Mouse (Mus musculus) hindbrain, embryonic 14.5 days (tissue): ENCODE results near the gene Ptpn14. TPM values are rescaled to one million over a fixed set of nuclear protein-coding genes. Genes with fewer than 3 reads are reported as not detected.

ENCODE experiments used
- ATAC-seq: fragments of 200-750 bp; cut with Nextera tagmentation; 2 replicates; pipeline ENCODE4 v1.8.0; 2017; ENCODE audit warnings: moderate number of reproducible peaks, mild to moderate bottlenecking, moderate TSS enrichment, moderate library complexity; ENCODE audit not compliant: low FRiP score
- DNase-seq: peaks from one replicate; pipeline ENCODE4 v3.0.0-alpha.2; 2015; ENCODE audit warnings: low spot score
- H3K27ac ChIP-seq: fragments of 300-500 bp; sonication (generic); 2 replicates; pipeline ENCODE4 v1.5.1; 2014; ENCODE audit warnings: mild to moderate bottlenecking, moderate library complexity
- H3K27me3 ChIP-seq: fragments of 300-500 bp; sonication (generic); 2 replicates; pipeline ENCODE4 v1.6.1; 2014; ENCODE audit warnings: mild to moderate bottlenecking, low read length, mixed read lengths; ENCODE audit not compliant: control insufficient read depth, insufficient read depth
- H3K36me3 ChIP-seq: fragments of 300-500 bp; sonication (generic); replicated peaks from 2 replicates; pipeline ENCODE4 v1.6.1; 2014; ENCODE audit not compliant: control insufficient read depth, insufficient read depth
- H3K4me1 ChIP-seq: fragments of 300-500 bp; sonication (generic); replicated peaks from 2 replicates; pipeline ENCODE4 v1.6.1; 2014; ENCODE audit warnings: antibody characterized with exemption, low read length, mixed read lengths; ENCODE audit not compliant: control insufficient read depth, insufficient read depth
- H3K4me2 ChIP-seq: fragments of 300-500 bp; sonication (generic); replicated peaks from 2 replicates; pipeline ENCODE4 v1.6.1; 2014; ENCODE audit warnings: mild to moderate bottlenecking, moderate library complexity
- H3K4me3 ChIP-seq: fragments of 300-500 bp; sonication (generic); replicated peaks from 2 replicates; pipeline ENCODE4 v1.5.1; 2014; ENCODE audit warnings: mild to moderate bottlenecking, low read length
- H3K9ac ChIP-seq: fragments of 300-500 bp; sonication (generic); 2 replicates; pipeline ENCODE4 v1.6.1; 2014
- H3K9me3 ChIP-seq: fragments of 300-500 bp; sonication (generic); 2 replicates; pipeline ENCODE4 v1.6.1; 2016; ENCODE audit warnings: low read length; ENCODE audit not compliant: control insufficient read depth
- WGBS: fragments of 180-500 bp; shearing (Covaris S2); extraction: QIAGEN DNeasy Blood & Tissue Kit; methylation state at CpG from one replicate; pipeline ENCODE4 v1.1.7; 2014; 5-methylcytosine and 5-hydroxymethylcytosine counted together
- polyA plus RNA-seq: library from polyadenylated mRNA; unstranded; fragments of >200 nt; fragmentation: Nextera tagmentation; extraction: Ambion mirVana; gene quantifications from 2 replicates; pipeline ENCODE4 v1.2.1, GENCODE M21; 2014

Ptpn14 gene
- polyA plus RNA-seq, 1 experiment from 2014 or later: 2.6 TPM

GRCm38 (mm10) chr1:189774778-189775177 is 46.7 kb downstream of the Ptpn14 start:
- no peaks in the 10 kb centered on the region for H3K9me3 ChIP-seq
- H3K4me2 ChIP-seq: no peak overlapping the region
- no peak overlapping the region for H3K4me3 ChIP-seq
- no peak for ATAC-seq
- H3K9ac ChIP-seq: no peak overlapping the region
- no peak for DNase-seq
- H3K27me3 ChIP-seq: no peaks in the 10 kb centered on the region
- WGBS: 81% methylated on average over 1 of the region's 1 CpGs
- H3K36me3 ChIP-seq: no peaks in the 10 kb centered on the region
- H3K27ac ChIP-seq: no peak overlapping the region
- H3K4me1 ChIP-seq: no peaks in the 10 kb centered on the region; the same call in 1 of the 2 replicates

- Histone ChIP-seq H3K9me3 (no peaks in the 10 kb centered on the region), H3K27me3 (no peaks in the 10 kb centered on the region), H3K4me2 (no peak overlapping the region), H3K4me1 (no peaks in the 10 kb centered on the region; the same call in 1 of the 2 replicates), H3K9ac (no peak overlapping the region), H3K36me3 (no peaks in the 10 kb centered on the region), H3K4me3 (no peak overlapping the region), H3K27ac (no peak overlapping the region)
- DNase-seq (no peak), ATAC-seq (no peak)
- 85% methylated on average over 6 of the region's 6 CpGs for WGBS
Measured at GRCm38 (mm10) chr1:189777207-189777606, 49.1 kb downstream of the Ptpn14 start.

- no peak for ATAC-seq
- DNase-seq: no peak
- H3K4me2 ChIP-seq: no peak overlapping the region
- WGBS: 53% methylated on average over 5 of the region's 5 CpGs
- no peaks in the 10 kb centered on the region for H3K36me3 ChIP-seq
- no peaks in the 10 kb centered on the region; the same call in 1 of the 2 replicates for H3K4me1 ChIP-seq
- no peak overlapping the region for H3K4me3 ChIP-seq
- H3K9ac ChIP-seq: no peak overlapping the region
- H3K27ac ChIP-seq: no peak overlapping the region
- no peaks in the 10 kb centered on the region for H3K27me3 ChIP-seq
- H3K9me3 ChIP-seq: no peaks in the 10 kb centered on the region
Measured at GRCm38 (mm10) chr1:189778343-189778742, 50.3 kb downstream of the Ptpn14 start.

DNA sequence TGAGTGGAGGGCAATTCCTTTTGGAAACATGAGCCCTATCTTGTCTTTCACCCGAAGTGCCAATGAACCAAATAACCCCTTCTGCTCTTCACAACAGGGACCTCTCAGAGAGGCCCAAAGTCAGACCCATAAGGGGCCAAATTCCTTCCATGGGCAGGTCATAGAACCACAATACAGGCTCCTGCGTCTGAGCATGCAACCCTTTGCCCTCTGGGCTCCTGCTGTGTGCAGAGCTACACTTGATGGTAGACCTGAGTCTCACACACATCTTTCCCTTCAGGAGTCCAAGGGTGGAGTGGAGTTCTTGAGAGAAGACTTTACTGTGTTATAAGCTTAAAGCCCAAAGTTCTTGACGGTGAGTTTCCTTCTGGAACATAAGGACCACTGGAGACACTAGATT is 51.2 kb downstream of the Ptpn14 start:
- Histone ChIP-seq H3K36me3 (no peaks in the 10 kb centered on the region), H3K9me3 (no peaks in the 10 kb centered on the region), H3K9ac (no peak overlapping the region), H3K4me2 (no peak overlapping the region), H3K27me3 (no peaks in the 10 kb centered on the region), H3K4me1 (no peaks in the 10 kb centered on the region; the same call in 1 of the 2 replicates), H3K4me3 (no peak overlapping the region), H3K27ac (no peak overlapping the region)
- ATAC-seq (no peak), DNase-seq (no peak)
- 50% methylated on average over 3 of the region's 3 CpGs for WGBS

GRCm38 (mm10) chr1:189781721-189782345 is 53.8 kb downstream of the Ptpn14 start:
- H3K9ac ChIP-seq: no peak overlapping the region
- H3K27ac ChIP-seq: no peak overlapping the region
- no peak for DNase-seq
- no peaks in the 10 kb centered on the region for H3K9me3 ChIP-seq
- H3K4me3 ChIP-seq: no peak overlapping the region
- ATAC-seq: no peak
- H3K4me2 ChIP-seq: no peak overlapping the region
- WGBS: 81% methylated on average over 10 of the region's 10 CpGs
- H3K27me3 ChIP-seq: no peaks in the 10 kb centered on the region; the same call in 1 of the 2 replicates
- H3K4me1 ChIP-seq: peaks cover 2% of the 10 kb centered on the region; the same call in 1 of the 2 replicates
- H3K36me3 ChIP-seq: no peaks in the 10 kb centered on the region

- 94% methylated on average over 6 of the region's 6 CpGs for WGBS
- ATAC-seq (no peak), DNase-seq (no peak)
- Histone ChIP-seq H3K27me3 (no peaks in the 10 kb centered on the region; the same call in 1 of the 2 replicates), H3K9me3 (no peaks in the 10 kb centered on the region), H3K9ac (no peak overlapping the region), H3K4me3 (no peak overlapping the region), H3K27ac (no peak overlapping the region), H3K4me2 (no peak overlapping the region), H3K36me3 (no peaks in the 10 kb centered on the region), H3K4me1 (peaks cover 7% of the 10 kb centered on the region; the same call in 1 of the 2 replicates)
Measured at GRCm38 (mm10) chr1:189782709-189783108, 54.6 kb downstream of the Ptpn14 start.

DNA sequence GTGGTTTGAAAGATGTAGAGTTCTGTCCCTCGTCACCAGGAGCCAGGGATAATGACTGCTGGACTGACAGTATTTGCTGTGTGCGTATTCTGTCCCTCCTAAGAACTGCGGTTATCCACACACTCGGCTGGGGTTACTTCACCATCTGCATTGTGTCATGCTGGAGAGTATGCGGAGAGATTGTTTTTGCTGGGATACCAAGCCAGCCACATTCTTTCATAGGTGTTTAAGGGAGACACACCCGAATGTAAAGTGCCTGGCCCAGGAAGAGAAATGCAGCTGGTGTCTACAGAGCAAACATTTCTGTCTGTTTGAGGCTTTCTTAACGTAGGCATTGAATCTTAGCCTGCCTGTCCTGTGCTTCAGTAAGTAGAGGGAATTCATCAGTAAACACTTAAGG is 56.4 kb downstream of the Ptpn14 start:
- Histone ChIP-seq H3K4me3 (no peak overlapping the region), H3K9ac (no peak overlapping the region), H3K4me2 (no peak overlapping the region), H3K27ac (no peak overlapping the region), H3K4me1 (peaks cover 7% of the 10 kb centered on the region; the same call in 1 of the 2 replicates), H3K36me3 (no peaks in the 10 kb centered on the region), H3K27me3 (no peaks in the 10 kb centered on the region; the same call in 1 of the 2 replicates), H3K9me3 (no peaks in the 10 kb centered on the region)
- DNase-seq: no peak
- ATAC-seq: no peak
- WGBS: 82% methylated on average over 7 of the region's 7 CpGs

DNA sequence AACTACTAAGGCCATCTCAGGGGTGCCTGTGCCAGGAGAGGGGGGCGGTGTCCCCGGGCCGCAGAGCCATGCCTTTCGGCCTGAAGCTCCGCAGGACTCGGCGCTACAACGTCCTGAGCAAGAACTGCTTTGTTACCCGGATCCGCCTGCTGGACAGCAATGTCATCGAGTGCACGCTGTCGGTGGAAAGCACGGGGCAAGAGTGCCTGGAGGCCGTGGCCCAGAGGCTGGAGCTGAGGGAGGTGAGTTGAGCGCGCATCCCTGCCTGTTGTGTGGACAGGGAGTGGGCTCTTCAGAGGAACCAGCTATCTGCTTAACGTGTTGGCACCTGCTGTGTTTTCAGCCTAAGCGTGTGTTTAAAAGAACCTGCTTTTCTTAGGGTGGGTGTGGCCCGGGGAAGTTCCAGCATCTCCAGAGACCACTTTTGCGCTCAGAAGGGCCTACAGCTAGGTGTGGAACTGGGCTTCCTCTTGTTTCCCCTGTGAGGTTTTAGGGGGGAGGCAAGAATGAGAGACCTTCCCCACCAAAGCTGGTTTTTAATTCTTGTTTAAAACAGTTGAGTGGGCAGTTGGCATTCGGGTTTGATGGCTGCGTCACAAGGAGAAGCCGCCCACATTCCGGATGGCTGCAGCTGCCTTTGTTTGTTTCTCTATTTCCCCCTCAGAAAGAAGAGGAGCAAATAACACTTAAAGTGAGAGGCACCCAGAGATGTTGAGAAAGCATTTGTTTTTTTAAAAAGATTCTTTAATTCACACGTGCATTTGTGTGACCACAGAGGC is 58.8 kb downstream of the Ptpn14 start:
- ATAC-seq: no peak
- Histone ChIP-seq H3K4me2 (no peak overlapping the region), H3K27me3 (no peaks in the 10 kb centered on the region; the same call in 1 of the 2 replicates), H3K36me3 (no peaks in the 10 kb centered on the region), H3K4me1 (peaks cover 7% of the 10 kb centered on the region; the same call in 1 of the 2 replicates), H3K27ac (no peak overlapping the region), H3K9ac (no peak overlapping the region), H3K9me3 (no peaks in the 10 kb centered on the region), H3K4me3 (no peak overlapping the region)
- WGBS: 37% methylated on average over 26 of the region's 26 CpGs
- no peak for DNase-seq

DNA sequence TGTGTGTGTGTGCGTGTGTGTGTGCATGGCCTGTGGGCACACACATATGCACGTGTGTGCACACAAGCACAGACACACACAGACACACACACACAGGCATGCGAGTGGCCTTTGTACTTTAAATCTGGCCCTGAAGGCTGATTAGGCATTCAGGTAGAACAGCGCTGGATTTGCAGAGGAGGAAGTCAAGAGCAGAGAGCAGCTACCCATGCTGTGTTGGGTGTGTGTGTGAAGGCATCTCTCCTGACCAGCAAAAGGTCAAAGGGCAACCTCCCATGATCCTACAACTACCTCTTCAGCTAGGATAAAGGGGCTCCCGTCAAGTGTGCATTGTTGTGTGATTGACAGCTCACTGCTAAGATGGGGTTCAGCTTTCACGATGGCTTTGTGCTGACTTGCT is 61.5 kb downstream of the Ptpn14 start:
- ATAC-seq: no peak
- WGBS: 46% methylated on average over 6 of the region's 6 CpGs

More for the DNA sequence above, 61.5 kb downstream of the Ptpn14 start:
- DNase-seq: no peak
- Histone ChIP-seq H3K9me3 (no peaks in the 10 kb centered on the region), H3K4me3 (no peak overlapping the region), H3K27me3 (no peaks in the 10 kb centered on the region; the same call in 1 of the 2 replicates), H3K4me2 (no peak overlapping the region), H3K27ac (no peak overlapping the region), H3K36me3 (no peaks in the 10 kb centered on the region), H3K9ac (no peak overlapping the region), H3K4me1 (peaks cover 10% of the 10 kb centered on the region; the same call in 1 of the 2 replicates)
